Mouse (Mus musculus) brain, embryonic 14.5 days (tissue): ENCODE measurements around the gene Fcrls.

Experiments used
- CTCF ChIP-seq: fragments of 200-500 bp; IDR thresholded peaks from 2 replicates; pipeline ENCODE4 v1.5.1; 2012; ENCODE audit warnings: inconsistent platforms, mild to moderate bottlenecking, moderate library complexity, borderline replicate concordance; ENCODE audit not compliant: insufficient read depth, insufficient read length; ENCODE audit errors: extremely low read depth
- POLR2A ChIP-seq: fragments of 200-500 bp; IDR thresholded peaks from 2 replicates; pipeline ENCODE4 v1.6.1; 2012; ENCODE audit warnings: mild to moderate bottlenecking, inconsistent platforms, borderline replicate concordance; ENCODE audit not compliant: poor library complexity, insufficient read depth, insufficient read length, severe bottlenecking; ENCODE audit errors: extremely low read depth

DNA sequence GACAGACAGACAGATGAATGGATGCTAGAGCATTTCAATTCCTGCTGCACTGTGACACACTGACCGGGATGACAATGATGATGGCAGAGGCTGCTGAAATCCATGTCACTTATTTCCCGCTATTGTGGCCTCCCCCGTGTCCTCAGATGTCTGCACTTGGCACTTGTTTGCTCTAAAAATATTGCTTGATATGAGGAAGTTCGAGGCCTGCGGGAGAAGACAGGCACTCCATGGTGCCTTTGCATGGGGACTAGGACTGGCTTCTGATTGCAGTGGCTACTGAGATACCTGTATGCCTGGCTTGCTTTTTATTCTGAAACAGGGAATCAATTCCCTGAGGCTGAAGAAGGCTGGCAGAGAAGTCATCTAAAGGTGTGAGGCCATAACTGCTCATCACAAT lies 36.4 kb upstream of the Fcrls start:
- no peak for TF ChIP-seq POLR2A
- TF ChIP-seq CTCF = no peak
